Mouse (Mus musculus): ENCODE measurements around the gene Mest.

The Mest gene

DNA sequence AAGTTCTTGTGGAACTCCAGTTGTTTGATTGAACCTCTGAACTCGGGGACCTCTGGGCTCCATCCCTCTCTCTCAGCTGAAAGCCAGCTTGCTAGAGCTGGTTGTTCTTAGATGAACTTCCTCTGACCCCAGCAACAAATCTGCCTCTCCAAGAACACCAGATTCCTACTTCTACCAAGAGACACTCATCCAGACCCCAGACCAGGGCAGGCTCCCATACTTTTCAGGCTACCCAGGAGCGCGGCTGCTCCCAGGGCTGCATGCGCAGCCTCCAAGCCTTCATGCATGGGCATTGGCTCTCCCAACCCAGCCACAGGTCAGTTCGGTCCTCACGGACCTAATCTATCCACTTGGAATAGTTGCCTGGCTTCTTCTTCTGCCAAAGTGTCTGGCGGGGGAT lies at the start of gene Mest:
Gene Mest (plus strand): TSS at position 217 of the 400 bp plus-strand sequence.
- DNase-seq = no peak

DNA sequence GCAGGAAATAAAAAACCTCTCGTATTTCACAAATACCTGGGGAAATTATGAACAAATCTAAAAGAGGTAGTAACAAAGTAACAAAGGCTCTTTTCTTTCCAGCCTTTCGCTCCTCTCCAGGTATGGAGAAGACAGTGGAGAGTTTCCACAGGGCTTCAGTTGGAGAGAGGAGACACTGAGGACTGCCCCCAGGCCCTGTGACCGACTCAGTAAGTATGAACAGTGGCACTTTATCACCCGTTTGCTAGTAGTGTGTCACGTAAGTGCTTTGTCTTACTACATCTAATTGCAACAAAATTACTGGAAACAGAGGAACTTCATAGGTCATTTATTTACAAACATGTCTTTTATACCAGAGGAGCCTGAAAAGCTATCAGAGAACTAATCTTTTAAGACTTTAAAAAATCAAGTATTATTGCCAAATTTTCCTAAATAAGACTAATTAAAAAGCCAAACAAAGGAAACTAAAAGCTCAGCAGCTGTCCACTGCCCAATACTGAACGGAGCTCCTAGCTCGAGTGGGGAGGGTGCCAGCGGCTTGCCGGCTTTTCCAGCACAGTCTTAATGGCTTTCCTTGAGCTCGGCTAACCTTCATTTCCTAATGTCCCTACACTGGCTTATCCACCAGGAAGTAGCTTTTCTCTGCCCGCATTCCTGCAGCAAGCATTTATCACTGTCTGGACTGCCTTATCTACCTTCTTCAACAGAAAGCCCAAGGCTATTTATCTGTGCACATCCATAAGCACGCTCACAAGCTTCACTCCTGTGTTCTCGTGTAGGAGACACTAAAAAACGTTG lies 49.4 kb upstream of the Mest start:
- DNase-seq = no peak

DNA sequence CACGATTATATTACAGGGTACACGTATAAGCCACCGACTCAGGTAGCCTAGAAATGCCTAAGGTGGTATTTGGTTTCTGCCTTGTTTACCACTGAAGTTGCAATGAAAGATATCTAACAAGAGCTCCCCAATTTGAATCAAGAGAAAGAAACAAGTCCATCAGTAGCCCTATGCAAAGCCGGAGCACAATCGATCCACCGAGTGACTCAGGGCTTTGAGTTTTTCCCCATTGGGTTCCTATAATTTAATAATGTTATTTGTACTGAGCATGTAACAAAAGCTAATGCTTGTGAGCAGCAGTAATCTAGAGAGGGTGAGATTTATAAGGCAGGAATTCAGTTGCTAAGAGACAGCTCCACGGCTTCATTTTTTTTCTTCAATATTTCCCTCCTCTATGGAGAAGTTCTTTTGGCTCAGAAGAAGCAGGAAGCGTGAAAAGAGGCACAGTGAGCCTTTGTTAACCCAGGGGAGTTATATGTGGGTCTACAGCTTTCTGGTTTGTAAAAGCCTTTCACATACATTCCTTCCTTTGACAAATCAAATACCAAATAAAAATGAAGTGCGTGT lies 48.5 kb upstream of the Mest start:
- DNase-seq = no peak

DNA sequence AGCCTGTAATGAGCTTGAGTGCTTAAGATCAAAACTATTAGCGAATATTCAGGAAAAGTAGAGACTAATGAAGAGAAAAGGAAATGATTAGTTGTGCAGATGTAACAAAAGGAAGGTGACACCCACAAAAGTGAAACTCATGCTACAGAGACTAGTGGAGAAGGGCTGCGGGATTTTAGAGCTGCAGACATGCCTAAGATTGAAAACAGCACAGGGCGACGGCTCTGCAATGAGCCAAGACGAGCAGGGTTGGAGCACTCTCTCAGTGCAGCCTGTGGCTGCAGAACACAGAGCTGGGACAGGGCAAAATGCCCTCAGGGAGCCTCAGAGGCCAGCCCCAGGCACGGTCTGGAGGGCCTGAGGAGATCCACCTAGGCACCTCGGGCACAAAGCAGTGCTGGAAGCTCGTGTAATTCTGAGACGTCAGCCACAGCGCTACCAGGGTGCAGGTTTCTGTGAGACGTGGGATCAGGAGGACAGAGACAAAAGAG lies 48.0 kb upstream of the Mest start:
- DNase-seq = no peak

DNA sequence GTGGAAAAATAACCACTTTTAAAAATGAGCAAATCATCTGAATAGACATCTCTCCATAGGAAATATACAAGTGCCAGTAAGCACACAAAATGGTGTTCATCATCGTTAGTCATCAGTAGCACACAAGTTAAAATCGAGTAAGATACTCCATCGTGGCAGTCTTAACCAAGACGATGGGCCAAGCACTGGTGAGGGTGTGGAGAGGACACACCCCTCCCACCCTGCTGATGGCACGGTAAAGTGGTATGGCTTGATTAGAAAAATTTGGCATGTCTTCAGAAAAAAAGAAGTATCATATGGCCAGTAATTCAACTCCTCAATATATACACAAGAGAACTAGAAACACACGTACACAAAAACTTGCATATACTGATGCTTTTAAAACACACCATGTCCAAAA lies 46.8 kb upstream of the Mest start:
- no peak for DNase-seq

DNA sequence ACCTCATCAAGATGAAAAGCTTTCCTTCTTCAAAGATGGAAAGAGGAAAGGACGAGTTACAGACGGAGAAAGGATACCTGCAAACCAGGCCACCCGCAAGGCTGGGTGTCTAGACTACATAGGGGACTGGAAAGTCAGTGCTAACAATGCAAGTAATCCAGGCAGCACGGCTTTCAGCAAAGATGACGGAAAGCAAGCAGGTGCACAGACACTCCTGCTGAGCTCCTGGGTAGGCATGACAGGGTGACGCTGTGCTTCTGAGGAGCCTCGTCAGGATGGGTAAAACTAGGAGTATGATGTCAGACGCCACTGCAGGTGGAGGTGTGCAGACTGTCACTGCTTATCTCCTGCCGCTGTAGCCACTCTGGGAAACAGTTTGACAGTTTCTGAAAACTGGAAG lies 45.8 kb upstream of the Mest start:
- no peak for DNase-seq

DNA sequence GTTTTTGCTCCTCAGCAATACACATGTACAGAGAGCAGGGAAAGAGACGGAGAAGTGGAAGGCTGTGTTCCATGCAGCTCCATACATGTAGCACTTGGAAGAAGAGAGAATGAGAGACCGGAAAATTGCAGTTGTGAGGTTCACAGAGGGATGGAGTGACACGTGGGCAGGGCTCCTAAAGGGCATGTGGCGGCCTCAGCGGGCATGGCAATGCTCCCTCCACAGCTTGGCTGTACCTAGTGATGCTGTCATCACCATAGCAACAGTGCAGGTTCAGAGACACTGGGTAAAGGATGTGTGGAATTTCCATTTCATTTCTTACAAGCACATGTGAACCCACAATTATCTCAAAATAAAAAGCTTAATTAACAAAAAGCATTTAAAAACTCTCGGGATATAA lies 44.9 kb upstream of the Mest start:
- no peak for DNase-seq

DNA sequence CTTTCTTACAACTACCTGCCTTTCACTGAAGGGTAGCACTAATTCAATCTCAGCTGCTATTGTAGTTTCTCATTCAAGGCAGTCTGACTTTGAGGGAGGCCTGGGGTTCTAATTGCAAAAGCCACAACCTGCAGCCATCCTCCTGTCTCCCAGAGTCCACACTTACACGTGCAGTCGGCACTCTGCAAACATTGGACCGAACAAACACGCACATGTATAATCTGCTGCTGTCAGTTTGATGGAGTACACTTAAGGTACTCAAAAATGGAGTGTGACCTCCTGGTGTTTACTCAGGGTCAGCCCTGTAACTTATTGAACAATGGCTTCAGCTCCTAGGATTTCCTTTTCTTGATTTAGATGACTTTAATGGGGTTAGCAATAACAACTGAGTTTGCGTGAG lies 43.8 kb upstream of the Mest start:
- no peak for DNase-seq

DNA sequence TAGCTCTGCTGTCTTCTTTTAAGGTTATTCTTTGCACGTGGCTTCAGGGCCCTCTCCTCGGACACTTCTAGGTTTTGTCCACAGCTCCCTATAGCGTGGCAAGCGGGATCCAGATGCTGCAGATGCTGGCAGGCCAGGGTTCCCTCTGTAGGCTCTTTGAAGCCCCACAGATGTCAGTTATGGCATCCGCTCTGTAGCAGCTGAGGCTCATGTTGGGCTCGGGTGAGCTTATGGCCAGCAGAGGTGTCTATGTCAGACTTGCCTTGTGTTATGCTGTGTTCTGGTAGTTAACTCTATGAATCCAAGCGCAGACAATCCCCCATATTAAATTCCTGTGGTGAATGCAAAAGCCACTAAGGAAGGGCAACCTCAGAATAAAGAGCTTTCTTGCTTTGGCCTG lies 42.9 kb upstream of the Mest start:
- no peak for DNase-seq

DNA sequence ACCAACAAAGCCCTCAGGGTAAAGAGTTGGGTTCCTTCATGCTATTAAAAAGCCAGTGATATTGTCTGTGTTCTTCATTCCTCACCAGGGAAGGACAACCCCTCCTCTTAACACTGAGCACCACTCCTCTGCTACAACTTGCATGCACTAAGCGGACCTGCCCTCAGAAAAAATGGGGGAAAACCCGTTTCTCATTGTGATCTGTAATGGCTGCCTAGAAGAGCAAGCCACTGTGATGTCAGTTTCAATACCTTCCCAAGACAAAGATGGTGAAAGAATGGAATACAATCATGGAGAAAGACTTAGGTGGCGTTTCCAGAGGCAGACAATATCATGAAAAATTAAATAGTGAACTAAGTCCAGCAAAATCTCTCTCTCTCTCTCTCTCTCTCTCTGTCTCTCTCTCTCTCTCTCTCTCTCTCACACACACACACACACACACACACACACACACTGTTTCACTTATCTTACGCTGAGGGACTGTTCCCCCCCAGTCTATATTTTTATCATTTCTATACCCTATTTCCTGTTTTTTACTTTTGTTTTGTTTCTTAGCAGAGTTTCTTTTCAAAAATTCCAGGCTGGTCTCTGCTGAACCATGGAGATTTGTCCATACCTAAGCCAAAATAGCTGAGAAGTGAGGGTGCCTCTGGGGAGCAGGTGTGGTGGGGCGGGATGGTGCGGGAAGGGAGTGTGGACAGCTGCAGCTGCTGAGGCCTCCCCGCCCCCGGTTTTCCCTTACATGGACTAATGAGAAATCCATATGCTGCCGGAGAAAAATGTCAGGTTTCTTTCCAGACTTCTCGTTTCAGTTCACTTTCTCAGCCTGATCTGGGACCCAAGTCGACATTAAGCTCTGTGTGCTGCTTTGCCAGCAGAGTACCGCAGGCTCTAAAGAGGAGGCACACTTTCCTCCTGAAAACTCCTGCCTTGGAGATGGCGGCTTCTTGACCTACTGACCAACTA lies 41.1 kb upstream of the Mest start:
- no peak for DNase-seq

DNA sequence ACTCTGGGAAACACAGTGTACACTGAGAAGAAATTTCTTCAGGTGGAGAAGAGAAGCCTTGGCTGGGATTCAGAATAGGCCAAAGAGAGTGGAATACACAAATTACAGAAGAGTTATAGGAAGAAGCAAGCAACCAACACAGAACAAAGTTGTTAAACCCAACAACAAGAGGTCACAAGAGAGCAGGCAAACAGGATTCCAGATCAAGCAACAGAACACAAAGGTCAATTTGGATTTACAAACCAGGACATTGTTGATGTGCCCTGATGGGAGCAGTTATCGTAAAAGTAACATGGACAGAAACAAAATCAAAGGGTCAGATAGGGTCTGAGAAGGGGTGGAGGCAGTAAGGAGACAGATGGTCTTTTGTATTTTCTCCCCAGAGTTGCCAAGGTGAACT lies 38.8 kb upstream of the Mest start:
- no peak for DNase-seq

DNA sequence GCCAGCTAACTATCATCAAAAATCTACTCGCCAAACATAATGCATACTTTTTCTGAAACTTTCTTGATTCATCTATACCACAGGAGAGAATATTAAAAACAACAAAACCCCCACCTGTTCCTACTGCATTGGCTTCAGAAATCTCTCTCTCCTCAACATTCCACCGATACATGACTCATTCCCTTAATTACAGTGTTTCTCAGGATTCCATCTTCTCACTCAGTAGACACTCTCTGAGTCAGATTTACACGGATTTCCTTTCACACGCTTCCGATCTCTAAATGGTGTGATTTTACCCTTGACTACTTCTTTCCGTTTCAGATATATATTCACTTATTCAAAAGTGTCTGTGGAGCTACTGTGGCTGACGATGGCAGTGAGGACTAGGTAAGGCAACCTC lies 36.1 kb upstream of the Mest start:
- DNase-seq = no peak

DNA sequence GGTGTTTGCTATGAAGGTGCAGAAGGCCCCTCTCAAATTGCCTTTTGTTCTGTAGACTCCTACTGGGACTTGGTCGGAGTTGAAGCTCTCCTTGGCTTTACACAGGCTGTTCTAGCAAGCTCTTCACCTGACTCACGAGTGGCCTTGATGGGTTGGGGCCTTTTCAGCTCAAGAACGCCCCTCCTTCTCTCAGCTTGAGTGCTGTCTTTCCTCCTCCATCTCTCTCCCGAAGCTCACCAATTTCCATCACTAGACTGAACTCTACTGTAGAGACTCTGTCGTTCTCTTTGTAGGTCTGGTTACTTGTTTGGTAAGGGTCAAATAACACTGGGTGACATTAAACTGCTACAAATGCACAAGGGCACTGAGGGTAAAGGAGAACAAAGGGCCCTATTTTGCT lies 30.5 kb upstream of the Mest start:
- DNase-seq = no peak

DNA sequence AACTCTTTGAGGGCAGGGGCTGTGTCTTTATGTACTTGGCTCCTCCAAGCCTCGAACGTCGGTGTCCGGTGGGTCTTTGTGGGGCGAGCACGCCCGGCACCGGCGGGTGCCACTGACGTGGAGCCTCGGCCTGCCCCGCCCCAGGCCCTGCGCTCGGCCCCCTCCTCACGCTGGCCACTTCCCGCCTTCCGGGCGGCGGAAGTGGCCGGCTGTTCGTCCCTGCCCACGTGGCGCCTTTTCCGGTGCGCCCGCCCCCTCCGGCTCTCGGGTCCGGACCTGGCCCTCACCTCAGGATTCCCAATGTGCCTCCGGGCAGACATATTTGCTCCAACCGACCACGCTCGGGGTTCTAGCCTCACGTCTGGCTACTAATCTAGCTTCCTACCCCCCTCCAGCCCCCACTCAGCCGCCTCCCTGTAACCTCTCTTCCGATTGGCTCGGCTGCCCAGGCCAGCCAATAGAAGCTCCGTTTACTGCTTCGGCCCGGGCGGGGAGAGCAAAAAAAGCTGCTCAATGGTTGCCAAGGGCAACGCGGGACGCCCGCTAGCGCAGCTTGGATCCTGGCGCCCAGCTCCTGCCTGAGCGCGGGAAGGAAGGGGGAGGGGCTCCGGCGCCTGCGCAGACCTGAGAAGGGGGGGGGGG lies 29.9 kb upstream of the Mest start, which contains the start of gene Cep41:
Gene Cep41 (minus strand): TSS at position 400 of the 642 bp plus-strand sequence.
- peak; percentile 94 for DNase-seq

DNA sequence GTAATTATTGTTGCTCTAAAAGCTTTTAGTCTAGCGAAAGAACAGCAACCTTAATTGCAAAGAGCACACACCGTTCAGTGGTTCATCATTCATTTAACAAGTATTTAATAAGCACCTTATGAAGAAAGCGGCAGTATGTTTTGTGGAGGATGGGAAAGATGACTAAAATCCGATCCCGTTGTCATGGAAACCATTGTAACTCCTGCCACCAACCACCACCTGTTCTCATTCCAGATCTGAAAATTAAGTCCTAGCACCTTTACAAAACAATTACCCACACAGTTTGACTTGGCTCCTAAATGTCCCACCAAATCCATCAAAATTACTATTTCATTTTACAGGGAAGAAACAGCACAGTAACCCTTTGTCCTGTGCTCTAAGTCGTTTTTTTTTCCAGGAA lies 29.1 kb upstream of the Mest start:
- DNase-seq = no peak

DNA sequence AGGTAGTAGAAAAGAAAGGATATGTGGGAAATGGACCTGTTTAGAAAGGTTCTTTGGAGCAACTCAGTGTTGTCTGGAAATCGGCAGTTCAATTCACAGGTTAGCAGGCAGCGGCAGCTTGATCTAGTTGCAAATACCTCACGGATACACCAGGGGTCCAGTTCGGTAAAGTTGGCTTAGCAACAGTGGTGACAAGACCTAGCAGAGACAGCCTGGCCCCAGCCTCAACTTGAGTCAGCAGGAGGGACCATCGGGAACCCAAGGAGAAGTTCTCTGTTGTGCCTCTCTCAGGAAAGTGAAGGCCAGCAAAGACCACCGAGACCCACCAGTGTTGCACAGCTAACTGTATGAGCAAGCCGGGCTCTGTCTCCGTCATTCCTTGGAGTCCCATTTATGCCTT lies 28.2 kb upstream of the Mest start:
- no peak for DNase-seq

DNA sequence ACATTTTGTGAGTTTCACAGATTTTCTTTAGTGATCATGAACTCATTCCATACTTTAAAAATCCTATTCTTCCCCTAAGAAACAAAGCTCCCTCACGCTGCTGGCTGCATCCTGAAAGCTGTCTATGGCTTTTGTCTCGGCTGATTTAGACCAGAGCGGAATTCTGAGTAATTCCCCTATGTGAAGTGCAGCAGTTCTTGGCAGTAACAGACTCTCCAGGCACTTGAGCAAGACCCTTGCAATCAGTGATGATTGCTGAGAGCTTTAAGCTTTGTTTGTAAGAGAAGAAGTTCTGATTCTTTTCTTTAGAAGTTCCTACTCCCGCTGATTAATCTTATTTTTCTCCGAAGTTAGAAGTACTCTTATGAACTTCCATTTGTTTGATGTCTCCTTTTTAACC lies 25.9 kb upstream of the Mest start:
- no peak for DNase-seq

DNA sequence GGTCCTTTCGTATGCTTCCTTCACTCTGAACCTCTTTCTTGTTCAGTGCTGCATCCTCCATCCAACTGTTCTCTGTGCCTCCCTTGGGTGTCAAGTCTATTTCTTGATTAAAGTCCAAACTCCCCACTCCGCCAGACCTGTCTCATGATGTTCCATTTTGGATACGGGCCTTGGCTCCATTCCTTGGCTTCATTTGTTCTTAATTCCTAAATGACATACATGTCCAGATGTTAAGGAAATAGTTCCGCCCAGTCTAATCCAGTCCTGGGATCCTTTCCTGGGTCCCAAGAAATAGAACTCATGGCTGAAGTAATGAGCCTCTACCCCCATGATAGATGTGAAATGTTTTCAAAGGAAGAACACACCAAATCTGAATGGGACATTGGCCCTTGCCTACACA lies 25.3 kb upstream of the Mest start:
- DNase-seq = no peak

DNA sequence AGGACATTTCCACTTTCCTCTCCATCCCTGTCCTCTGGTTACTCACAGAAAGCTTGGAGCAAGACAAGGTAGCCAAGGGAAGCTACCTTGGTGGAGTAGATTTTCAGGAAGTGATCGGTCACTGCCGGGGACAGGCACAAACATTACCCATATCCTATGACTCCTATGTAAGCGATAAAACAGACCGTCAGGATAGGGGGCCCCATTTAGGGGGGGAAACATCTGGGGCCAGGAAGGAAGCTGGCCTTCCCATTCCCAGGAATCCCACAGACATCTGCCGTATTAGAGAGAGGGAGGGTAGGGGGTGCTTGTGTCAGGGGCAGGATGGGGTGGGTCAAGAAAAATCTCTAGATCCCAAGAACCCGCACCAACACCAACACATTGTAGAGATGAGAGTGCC lies 23.2 kb upstream of the Mest start:
- no peak for DNase-seq

DNA sequence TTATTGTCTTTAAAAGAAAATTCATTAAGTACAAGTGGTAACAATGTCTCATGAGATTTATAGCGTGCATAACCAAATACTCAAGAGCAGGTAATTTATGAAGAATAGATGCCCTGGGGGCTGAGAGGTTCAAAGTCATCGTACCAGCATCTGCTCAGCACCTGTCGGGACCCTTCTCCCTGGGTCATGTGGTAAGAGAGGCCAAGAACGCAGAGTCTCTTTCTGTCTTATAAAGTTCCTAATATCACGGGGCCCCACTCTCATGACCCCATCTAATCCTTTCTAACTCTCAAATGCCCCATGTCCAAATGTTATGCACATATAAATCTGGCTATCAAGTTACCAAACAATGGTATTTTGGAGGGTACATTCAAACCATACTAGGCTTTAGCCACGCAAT lies 20.5 kb upstream of the Mest start:
- no peak for DNase-seq

DNA sequence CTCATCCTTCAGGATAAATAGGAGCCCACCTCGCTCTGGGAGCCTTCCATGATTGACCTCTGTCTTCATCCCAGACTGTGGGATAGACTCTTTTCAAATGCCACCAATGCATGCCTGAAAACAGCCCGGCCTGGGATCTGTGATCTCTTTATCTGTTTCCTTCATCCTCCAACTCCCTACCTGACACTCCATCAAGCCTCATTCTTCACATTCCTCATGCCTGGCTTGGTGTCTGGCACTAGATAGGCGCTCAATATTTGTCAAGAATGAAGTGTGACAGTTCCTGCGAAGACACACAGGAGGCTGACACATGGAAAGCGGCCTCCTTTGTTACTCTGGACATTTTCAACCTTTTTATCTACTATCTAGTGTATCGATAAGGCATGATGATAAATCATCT lies 19.9 kb upstream of the Mest start:
- DNase-seq = no peak

DNA sequence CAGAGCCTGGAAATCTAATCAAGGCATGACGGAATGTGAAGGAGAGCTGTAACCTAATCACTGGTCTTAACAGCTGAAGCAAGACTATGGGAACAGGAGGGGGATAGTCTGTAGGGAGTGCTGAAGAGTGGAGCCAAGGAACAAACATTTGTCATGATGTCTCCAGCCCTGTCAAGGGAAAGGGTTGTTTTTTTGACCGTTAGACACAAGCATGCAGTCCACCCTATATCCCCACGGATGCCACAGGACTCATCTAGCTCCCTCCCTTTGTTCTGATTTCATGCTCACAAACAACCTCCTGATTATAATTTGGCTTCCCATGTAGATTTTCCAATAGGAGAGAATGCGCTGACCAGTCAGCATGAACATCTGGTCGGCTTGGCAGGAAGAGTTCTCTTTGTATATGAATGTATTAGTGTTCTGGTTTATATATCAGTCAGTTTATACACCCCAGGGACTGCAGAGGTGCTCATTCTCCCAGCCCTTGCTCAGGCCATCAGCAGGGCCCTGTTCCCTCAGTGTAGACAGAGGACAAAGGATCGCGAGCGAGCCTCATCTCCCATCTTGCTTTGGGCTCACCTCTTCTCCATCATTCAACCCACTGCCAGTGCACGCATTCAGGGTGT lies 19.3 kb upstream of the Mest start:
- DNase-seq = no peak

DNA sequence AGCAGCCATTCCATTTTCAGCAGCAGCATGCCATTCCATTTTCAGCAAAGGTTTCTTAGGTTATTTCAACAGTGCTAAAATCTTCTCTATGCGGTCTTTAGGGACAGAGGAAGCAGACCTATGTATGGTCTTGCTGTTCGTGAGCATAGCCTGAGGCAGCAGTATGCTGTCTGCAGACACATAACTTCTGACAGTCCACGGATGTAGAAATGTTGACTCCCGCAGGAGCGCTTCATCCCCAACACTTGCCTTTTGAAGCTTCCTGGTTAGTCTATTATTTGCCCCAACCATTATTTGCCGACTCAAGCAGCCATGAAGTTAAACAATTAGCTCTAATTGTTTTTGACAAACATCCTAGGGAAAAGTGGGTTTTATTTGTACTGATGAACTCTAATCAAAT lies 14.2 kb upstream of the Mest start:
- DNase-seq = no peak

Data from thymus, postnatal 14 days (tissue).